Mouse (Mus musculus): ENCODE results near the gene Zmynd8. TPM values are rescaled to one million over a fixed set of nuclear protein-coding genes. Genes with fewer than 3 reads are reported as not detected.

Gene Zmynd8
- total and polyA plus RNA-seq, 2 experiments from 2014 or later = 35.3 to 48.1 TPM

- no peaks in the 10 kb centered on the region for H3K9me3 ChIP-seq (replicated peaks; ENCODE audit: control insufficient read depth, low read length)
- no peak for ATAC-seq (ENCODE audit: insufficient read depth, low read depth)
- DNase-seq (ENCODE audit: low spot score) = no peak
- no peaks in the 10 kb centered on the region for H3K27me3 ChIP-seq (ENCODE audit: control insufficient read depth, insufficient read depth, low read length)
- H3K4me3 ChIP-seq (ENCODE audit: low read depth, low read length) = no peak overlapping the region
- no peak overlapping the region for H3K4me2 ChIP-seq (ENCODE audit: low read depth, low read length)
- TF ChIP-seq CTCF (IDR thresholded peaks at IDR 0.05; ENCODE audit: low read depth) (no peak), EP300 (IDR thresholded peaks at IDR 0.05; ENCODE audit: low read depth) (no peak)
- H3K9ac ChIP-seq (replicated peaks; ENCODE audit: low read depth, low read length) = no peak overlapping the region
- WGBS = 89% methylated on average over 27 of the region's 28 CpGs
- peaks cover 24% of the 10 kb centered on the region for H3K4me1 ChIP-seq (ENCODE audit: control insufficient read depth, insufficient read depth)
- H3K27ac ChIP-seq (ENCODE audit: low read depth) = no peak overlapping the region
- H3K36me3 ChIP-seq (replicated peaks; ENCODE audit: control insufficient read depth, insufficient read depth, low read length) = peaks cover 71% of the 10 kb centered on the region
Measured at GRCm38 (mm10) chr2:165815103-165815880, 83.5 kb downstream of the Zmynd8 start.

- Histone ChIP-seq H3K36me3 (replicated peaks; ENCODE audit: control insufficient read depth, insufficient read depth, low read length) (peaks cover 73% of the 10 kb centered on the region), H3K9ac (replicated peaks; ENCODE audit: low read depth, low read length) (no peak overlapping the region), H3K27ac (ENCODE audit: low read depth) (no peak overlapping the region), H3K9me3 (replicated peaks; ENCODE audit: control insufficient read depth, low read length) (no peaks in the 10 kb centered on the region), H3K4me3 (ENCODE audit: low read depth, low read length) (no peak overlapping the region), H3K27me3 (ENCODE audit: control insufficient read depth, insufficient read depth, low read length) (no peaks in the 10 kb centered on the region), H3K4me1 (ENCODE audit: control insufficient read depth, insufficient read depth) (peaks cover 14% of the 10 kb centered on the region), H3K4me2 (ENCODE audit: low read depth, low read length) (no peak overlapping the region)
- DNase-seq (ENCODE audit: low spot score) (no peak), ATAC-seq (ENCODE audit: insufficient read depth, low read depth) (no peak)
- WGBS = 85% methylated on average over 8 of the region's 8 CpGs
- no peak for TF ChIP-seq EP300 (IDR thresholded peaks at IDR 0.05; ENCODE audit: low read depth)
- TF ChIP-seq CTCF (IDR thresholded peaks at IDR 0.05; ENCODE audit: low read depth) = no peak
Measured at GRCm38 (mm10) chr2:165812889-165813288, 85.9 kb downstream of the Zmynd8 start.

- ATAC-seq (ENCODE audit: insufficient read depth, low read depth) = peak; percentile 52; the same call in 1 of the 2 replicates
- H3K4me2 ChIP-seq (ENCODE audit: low read depth, low read length) = no peak overlapping the region
Measured at GRCm38 (mm10) chr2:165811536-165811935, 87.3 kb downstream of the Zmynd8 start.

GRCm38 (mm10) chr2:165809901-165810477, 88.8 kb downstream of the Zmynd8 start:
- WGBS = 95% methylated on average over 5 of the region's 5 CpGs
- Histone ChIP-seq H3K4me2 (ENCODE audit: low read depth, low read length) (no peak overlapping the region), H3K4me3 (ENCODE audit: low read depth, low read length) (no peak overlapping the region), H3K27ac (ENCODE audit: low read depth) (no peak overlapping the region), H3K36me3 (replicated peaks; ENCODE audit: control insufficient read depth, insufficient read depth, low read length) (peaks cover 93% of the 10 kb centered on the region), H3K9me3 (replicated peaks; ENCODE audit: control insufficient read depth, low read length) (no peaks in the 10 kb centered on the region), H3K27me3 (ENCODE audit: control insufficient read depth, insufficient read depth, low read length) (no peaks in the 10 kb centered on the region), H3K9ac (replicated peaks; ENCODE audit: low read depth, low read length) (no peak overlapping the region), H3K4me1 (ENCODE audit: control insufficient read depth, insufficient read depth) (no peaks in the 10 kb centered on the region)
- ATAC-seq (ENCODE audit: insufficient read depth, low read depth) (no peak), DNase-seq (ENCODE audit: low spot score) (no peak)
- no peak for TF ChIP-seq EP300 (IDR thresholded peaks at IDR 0.05; ENCODE audit: low read depth)
- TF ChIP-seq CTCF (IDR thresholded peaks at IDR 0.05; ENCODE audit: low read depth) = no peak

More at GRCm38 (mm10) chr2:165811536-165811935, 87.3 kb downstream of the Zmynd8 start:
- Histone ChIP-seq H3K4me1 (ENCODE audit: control insufficient read depth, insufficient read depth) (peaks cover under 1% of the 10 kb centered on the region; the same call in 1 of the 2 replicates), H3K27ac (ENCODE audit: low read depth) (no peak overlapping the region), H3K9me3 (replicated peaks; ENCODE audit: control insufficient read depth, low read length) (no peaks in the 10 kb centered on the region), H3K27me3 (ENCODE audit: control insufficient read depth, insufficient read depth, low read length) (no peaks in the 10 kb centered on the region), H3K9ac (replicated peaks; ENCODE audit: low read depth, low read length) (no peak overlapping the region), H3K36me3 (replicated peaks; ENCODE audit: control insufficient read depth, insufficient read depth, low read length) (peaks cover 82% of the 10 kb centered on the region), H3K4me3 (ENCODE audit: low read depth, low read length) (no peak overlapping the region)
- TF ChIP-seq EP300 (IDR thresholded peaks at IDR 0.05; ENCODE audit: low read depth) (no peak), CTCF (IDR thresholded peaks at IDR 0.05; ENCODE audit: low read depth) (peak; percentile 89)
- WGBS = 38% methylated on average over 5 of the region's 5 CpGs
- peak; percentile 40 for DNase-seq (ENCODE audit: low spot score)

GRCm38 (mm10) chr2:165809091-165809490, 89.7 kb downstream of the Zmynd8 start:
- Histone ChIP-seq H3K9me3 (replicated peaks; ENCODE audit: control insufficient read depth, low read length) (no peaks in the 10 kb centered on the region), H3K27me3 (ENCODE audit: control insufficient read depth, insufficient read depth, low read length) (no peaks in the 10 kb centered on the region), H3K4me1 (ENCODE audit: control insufficient read depth, insufficient read depth) (no peaks in the 10 kb centered on the region), H3K4me3 (ENCODE audit: low read depth, low read length) (no peak overlapping the region), H3K36me3 (replicated peaks; ENCODE audit: control insufficient read depth, insufficient read depth, low read length) (peaks cover 93% of the 10 kb centered on the region), H3K4me2 (ENCODE audit: low read depth, low read length) (no peak overlapping the region), H3K27ac (ENCODE audit: low read depth) (no peak overlapping the region), H3K9ac (replicated peaks; ENCODE audit: low read depth, low read length) (no peak overlapping the region)
- WGBS = 90% methylated on average over 5 of the region's 5 CpGs
- DNase-seq (ENCODE audit: low spot score) (no peak), ATAC-seq (ENCODE audit: insufficient read depth, low read depth) (no peak)
- TF ChIP-seq EP300 (IDR thresholded peaks at IDR 0.05; ENCODE audit: low read depth) = no peak
- no peak for TF ChIP-seq CTCF (IDR thresholded peaks at IDR 0.05; ENCODE audit: low read depth)

Data from heart, postnatal 0 days (tissue).